Mouse (Mus musculus) megakaryocyte, embryonic 14.5 days (primary cell): ENCODE measurements at regions not wholly inside any gene's neighbourhood (a gene's known extent, or its start where the extent isn't known, plus 50 kb on each side); places are given as distances from the start of the nearest gene placed in this dataset.

ENCODE experiments used
- FLI1 ChIP-seq: IDR thresholded peaks from 2 replicates; pipeline ENCODE4 v1.6.1; 2012; ENCODE audit warnings: low read length, inconsistent platforms, mixed read lengths
- GATA1 ChIP-seq: IDR thresholded peaks from 3 replicates; pipeline ENCODE4 v1.6.1; 2012; ENCODE audit warnings: mixed read lengths, low read length, inconsistent platforms, borderline replicate concordance

- TF ChIP-seq GATA1 (no peak), FLI1 (no peak)
Measured at GRCm38 (mm10) chr4:84070089-84070488, 544.7 kb downstream of the Ccdc171 start.
